Mouse (Mus musculus): ENCODE measurements around the gene S100a4. TPM values are rescaled to one million over a fixed set of nuclear protein-coding genes. Genes with fewer than 3 reads are reported as not detected.

The S100a4 gene
- polyA plus RNA-seq, 1 experiment from 2014 or later: 1.4 TPM

DNA sequence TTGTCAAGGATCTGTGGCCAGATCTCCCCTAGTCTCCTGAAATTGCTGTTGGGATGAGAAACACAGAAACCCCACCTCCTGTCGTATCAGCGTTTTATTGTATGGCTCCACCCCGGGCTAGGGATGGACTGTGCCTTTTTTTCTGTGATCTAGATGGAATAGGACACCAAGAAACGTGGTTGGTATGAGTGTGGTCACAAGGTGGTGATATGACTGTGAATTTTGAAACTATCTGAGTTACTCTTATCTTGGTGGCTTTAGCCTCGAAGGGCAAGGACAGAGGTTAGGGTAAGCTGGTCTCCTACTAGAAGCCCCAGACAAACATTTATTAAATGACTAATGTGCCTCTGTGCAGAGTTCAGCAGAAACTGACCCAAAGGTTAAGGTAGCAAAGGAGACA, 8.0 kb upstream of the S100a4 start:
- Histone ChIP-seq H3K27ac (ENCODE audit: low read depth, low read length) (no peak overlapping the region), H3K36me3 (ENCODE audit: control insufficient read depth, insufficient read depth, low read length) (no peaks in the 10 kb centered on the region), H3K4me2 (replicated peaks; ENCODE audit: low read depth, low read length) (no peak overlapping the region), H3K4me1 (replicated peaks; ENCODE audit: control insufficient read depth, insufficient read depth, low read length) (no peaks in the 10 kb centered on the region), H3K4me3 (ENCODE audit: low read depth, low read length) (no peak overlapping the region), H3K27me3 (ENCODE audit: control insufficient read depth, insufficient read depth, low read length) (no peaks in the 10 kb centered on the region), H3K9ac (ENCODE audit: low read depth, low read length) (no peak overlapping the region), H3K9me3 (ENCODE audit: control insufficient read depth, low read length) (no peaks in the 10 kb centered on the region; the same call in 1 of the 2 replicates)
- DNase-seq (ENCODE audit: low spot score): no peak
- no peak for ATAC-seq (ENCODE audit: low FRiP score)
- 76% methylated on average over 5 of the region's 5 CpGs for WGBS

DNA sequence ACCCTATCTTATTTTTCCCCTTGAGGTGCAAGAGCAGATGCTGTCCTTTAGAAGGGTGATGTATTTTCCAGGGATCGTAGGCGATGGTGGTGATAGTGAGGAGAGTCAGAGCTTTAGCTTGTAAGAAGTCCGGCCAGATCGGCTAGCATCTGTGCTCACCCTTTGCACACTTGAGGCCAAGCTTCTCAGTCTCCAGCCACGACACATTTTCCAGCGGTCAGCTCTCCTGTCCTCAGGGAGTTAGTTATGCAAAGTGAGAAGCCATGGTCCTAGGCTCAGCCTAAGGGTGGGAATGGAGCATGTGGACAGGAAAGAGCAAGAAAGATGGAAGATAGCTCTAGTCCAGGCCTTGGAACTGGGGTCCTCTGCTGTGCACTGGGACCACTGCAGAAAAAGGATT, 6.8 kb upstream of the S100a4 start:
- no peak overlapping the region for H3K27ac ChIP-seq (ENCODE audit: low read depth, low read length)
- no peak overlapping the region for H3K9ac ChIP-seq (ENCODE audit: low read depth, low read length)
- H3K4me2 ChIP-seq (replicated peaks; ENCODE audit: low read depth, low read length): no peak overlapping the region
- no peak overlapping the region for H3K4me3 ChIP-seq (ENCODE audit: low read depth, low read length)
- DNase-seq (ENCODE audit: low spot score): no peak
- WGBS: 83% methylated on average over 6 of the region's 6 CpGs
- no peaks in the 10 kb centered on the region; the same call in 1 of the 2 replicates for H3K9me3 ChIP-seq (ENCODE audit: control insufficient read depth, low read length)
- no peaks in the 10 kb centered on the region for H3K27me3 ChIP-seq (ENCODE audit: control insufficient read depth, insufficient read depth, low read length)
- ATAC-seq (ENCODE audit: low FRiP score): no peak
- H3K4me1 ChIP-seq (replicated peaks; ENCODE audit: control insufficient read depth, insufficient read depth, low read length): no peaks in the 10 kb centered on the region
- H3K36me3 ChIP-seq (ENCODE audit: control insufficient read depth, insufficient read depth, low read length): no peaks in the 10 kb centered on the region

DNA sequence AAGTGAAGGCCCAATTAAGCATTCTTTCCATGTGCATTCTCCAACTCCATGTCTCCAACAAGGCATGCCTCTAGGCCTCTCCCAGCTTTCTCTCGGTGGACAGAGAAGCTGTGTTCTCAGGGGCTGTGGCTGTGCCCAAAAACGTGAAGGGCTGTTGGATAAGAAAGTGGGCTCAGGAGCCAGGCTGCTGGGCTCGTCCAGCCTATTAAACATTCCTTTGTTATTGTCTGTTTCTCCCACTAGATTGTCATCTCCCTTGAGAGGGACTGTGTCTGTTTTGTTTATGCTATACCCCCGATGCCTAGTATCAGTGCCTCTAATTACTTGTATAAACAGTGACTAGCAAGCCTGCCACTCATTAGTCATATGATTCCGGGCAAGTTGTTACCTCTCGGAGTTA, 5.8 kb upstream of the S100a4 start:
- Histone ChIP-seq H3K36me3 (ENCODE audit: control insufficient read depth, insufficient read depth, low read length) (no peaks in the 10 kb centered on the region), H3K4me2 (replicated peaks; ENCODE audit: low read depth, low read length) (no peak overlapping the region), H3K27ac (ENCODE audit: low read depth, low read length) (no peak overlapping the region), H3K4me3 (ENCODE audit: low read depth, low read length) (no peak overlapping the region), H3K4me1 (replicated peaks; ENCODE audit: control insufficient read depth, insufficient read depth, low read length) (no peaks in the 10 kb centered on the region), H3K9ac (ENCODE audit: low read depth, low read length) (no peak overlapping the region), H3K27me3 (ENCODE audit: control insufficient read depth, insufficient read depth, low read length) (no peaks in the 10 kb centered on the region), H3K9me3 (ENCODE audit: control insufficient read depth, low read length) (no peaks in the 10 kb centered on the region; the same call in 1 of the 2 replicates)
- ATAC-seq (ENCODE audit: low FRiP score) (no peak), DNase-seq (ENCODE audit: low spot score) (no peak)
- 62% methylated on average over 6 of the region's 6 CpGs for WGBS

- H3K36me3 ChIP-seq (ENCODE audit: control insufficient read depth, insufficient read depth, low read length): no peaks in the 10 kb centered on the region
- 88% methylated on average over 4 of the region's 4 CpGs for WGBS
- ATAC-seq (ENCODE audit: low FRiP score): no peak
Measured at GRCm38 (mm10) chr3:90598212-90598611, 5.4 kb upstream of the S100a4 start.

DNA sequence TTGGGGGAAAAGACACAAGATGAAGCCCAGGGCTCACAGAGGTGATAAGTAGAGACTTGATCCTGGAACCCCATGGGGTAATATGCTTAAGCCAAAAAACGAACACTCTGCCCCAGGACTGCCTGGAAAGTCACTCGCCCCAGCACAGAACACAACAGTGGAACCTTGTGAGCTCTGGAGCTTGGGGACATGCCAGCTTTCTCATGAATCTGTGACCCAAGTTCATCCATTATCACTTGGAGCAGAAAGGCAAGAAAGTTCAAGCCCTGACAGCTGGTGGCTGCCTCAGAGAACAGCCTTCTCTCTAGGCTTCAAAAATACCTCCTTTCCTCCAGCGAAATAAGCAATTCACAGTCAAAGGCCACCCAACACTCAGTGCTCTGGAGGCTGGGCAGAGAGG, 4.2 kb upstream of the S100a4 start:
- DNase-seq (ENCODE audit: low spot score) (no peak), ATAC-seq (ENCODE audit: low FRiP score) (no peak)
- Histone ChIP-seq H3K27ac (ENCODE audit: low read depth, low read length) (no peak overlapping the region), H3K9me3 (ENCODE audit: control insufficient read depth, low read length) (no peaks in the 10 kb centered on the region), H3K27me3 (ENCODE audit: control insufficient read depth, insufficient read depth, low read length) (no peaks in the 10 kb centered on the region), H3K36me3 (ENCODE audit: control insufficient read depth, insufficient read depth, low read length) (no peaks in the 10 kb centered on the region), H3K4me1 (replicated peaks; ENCODE audit: control insufficient read depth, insufficient read depth, low read length) (no peaks in the 10 kb centered on the region), H3K9ac (ENCODE audit: low read depth, low read length) (no peak overlapping the region), H3K4me3 (ENCODE audit: low read depth, low read length) (no peak overlapping the region), H3K4me2 (replicated peaks; ENCODE audit: low read depth, low read length) (no peak overlapping the region)
- WGBS: 87% methylated on average over 3 of the region's 3 CpGs

More at GRCm38 (mm10) chr3:90598212-90598611, 5.4 kb upstream of the S100a4 start:
- Histone ChIP-seq H3K4me2 (replicated peaks; ENCODE audit: low read depth, low read length) (no peak overlapping the region), H3K9ac (ENCODE audit: low read depth, low read length) (no peak overlapping the region), H3K27me3 (ENCODE audit: control insufficient read depth, insufficient read depth, low read length) (no peaks in the 10 kb centered on the region), H3K4me1 (replicated peaks; ENCODE audit: control insufficient read depth, insufficient read depth, low read length) (no peaks in the 10 kb centered on the region), H3K4me3 (ENCODE audit: low read depth, low read length) (no peak overlapping the region), H3K9me3 (ENCODE audit: control insufficient read depth, low read length) (no peaks in the 10 kb centered on the region), H3K27ac (ENCODE audit: low read depth, low read length) (no peak overlapping the region)
- DNase-seq (ENCODE audit: low spot score): no peak

- Histone ChIP-seq H3K9ac (ENCODE audit: low read depth, low read length) (no peak overlapping the region), H3K4me3 (ENCODE audit: low read depth, low read length) (no peak overlapping the region), H3K27me3 (ENCODE audit: control insufficient read depth, insufficient read depth, low read length) (no peaks in the 10 kb centered on the region), H3K4me1 (replicated peaks; ENCODE audit: control insufficient read depth, insufficient read depth, low read length) (no peaks in the 10 kb centered on the region), H3K36me3 (ENCODE audit: control insufficient read depth, insufficient read depth, low read length) (no peaks in the 10 kb centered on the region), H3K9me3 (ENCODE audit: control insufficient read depth, low read length) (no peaks in the 10 kb centered on the region), H3K4me2 (replicated peaks; ENCODE audit: low read depth, low read length) (no peak overlapping the region), H3K27ac (ENCODE audit: low read depth, low read length) (no peak overlapping the region)
- no peak for DNase-seq (ENCODE audit: low spot score)
- 83% methylated on average over 6 of the region's 6 CpGs for WGBS
- no peak for ATAC-seq (ENCODE audit: low FRiP score)
Measured at GRCm38 (mm10) chr3:90600036-90600435, 3.5 kb upstream of the S100a4 start.

DNA sequence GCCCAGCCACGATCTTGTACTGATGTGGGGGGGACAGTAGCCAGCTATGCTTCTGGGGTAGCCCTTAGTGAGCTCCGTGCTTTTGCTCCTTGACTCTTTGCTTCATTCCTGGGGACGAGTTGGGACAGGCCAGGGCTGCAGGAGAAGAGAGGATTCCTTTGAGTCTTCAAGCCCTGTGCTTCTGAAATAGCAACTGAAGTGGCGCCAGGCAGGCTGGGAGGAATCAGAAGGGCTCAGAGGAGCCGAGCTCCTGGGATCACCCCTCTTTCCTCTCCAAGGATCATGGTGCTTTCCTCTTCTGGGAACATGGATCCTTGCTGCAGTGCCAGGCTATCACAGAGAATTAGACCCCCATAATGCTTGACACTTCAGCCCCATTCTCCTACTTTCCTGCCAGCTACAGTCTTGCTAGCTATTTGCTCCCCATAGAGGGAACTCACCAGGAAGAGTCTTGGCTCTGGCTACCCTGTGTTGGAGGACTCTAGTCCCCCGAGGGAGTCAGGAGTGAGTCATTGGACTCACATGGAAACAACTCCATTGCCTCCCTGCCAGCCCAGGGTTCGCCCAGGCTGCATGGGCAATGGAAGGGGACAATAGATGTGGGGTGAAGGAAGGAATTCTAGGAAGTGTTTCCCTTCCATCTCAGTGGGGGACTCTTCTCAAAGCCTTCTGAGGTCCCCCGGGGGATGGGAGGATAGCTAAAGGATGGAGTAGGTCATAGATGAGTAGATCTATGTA, 2.9 kb upstream of the S100a4 start:
- no peak overlapping the region for H3K4me3 ChIP-seq (ENCODE audit: low read depth, low read length)
- DNase-seq (ENCODE audit: low spot score) (no peak), ATAC-seq (ENCODE audit: low FRiP score) (no peak)
- H3K27me3 ChIP-seq (ENCODE audit: control insufficient read depth, insufficient read depth, low read length): no peaks in the 10 kb centered on the region
- no peaks in the 10 kb centered on the region for H3K4me1 ChIP-seq (replicated peaks; ENCODE audit: control insufficient read depth, insufficient read depth, low read length)
- H3K27ac ChIP-seq (ENCODE audit: low read depth, low read length): no peak overlapping the region
- H3K36me3 ChIP-seq (ENCODE audit: control insufficient read depth, insufficient read depth, low read length): no peaks in the 10 kb centered on the region
- no peaks in the 10 kb centered on the region for H3K9me3 ChIP-seq (ENCODE audit: control insufficient read depth, low read length)
- no peak overlapping the region for H3K9ac ChIP-seq (ENCODE audit: low read depth, low read length)
- H3K4me2 ChIP-seq (replicated peaks; ENCODE audit: low read depth, low read length): no peak overlapping the region
- 79% methylated on average over 8 of the region's 8 CpGs for WGBS

DNA sequence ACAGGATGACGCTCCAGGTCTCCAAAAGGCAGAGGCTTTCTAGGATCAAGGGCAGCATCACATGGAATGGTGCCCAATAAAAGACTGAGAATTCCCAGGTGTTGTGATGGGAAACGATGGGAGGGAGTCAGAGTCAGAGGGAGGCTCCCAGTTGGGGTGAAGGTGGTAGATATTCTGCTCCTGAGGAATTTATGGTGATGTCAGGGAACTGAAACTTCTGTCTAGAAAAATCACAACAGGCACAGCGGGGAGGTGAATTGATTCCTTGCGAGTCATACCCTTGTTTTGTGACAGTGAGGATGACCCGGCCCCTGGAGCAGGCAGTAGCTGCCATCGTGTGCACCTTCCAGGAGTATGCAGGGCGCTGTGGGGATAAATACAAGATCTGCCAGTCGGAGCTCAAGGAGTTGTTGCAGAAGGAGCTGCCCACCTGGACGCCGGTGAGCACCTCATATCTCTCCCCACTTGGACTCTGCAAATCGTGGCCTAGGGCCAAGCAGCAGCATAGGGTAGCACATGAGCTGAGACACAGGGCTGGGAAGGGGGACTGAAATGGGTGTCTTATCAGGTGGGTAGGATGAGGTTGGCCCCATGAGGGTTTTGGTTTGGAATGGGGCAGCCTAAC, 2.0 kb upstream of the S100a4 start, which contains the start of gene Gm42674:
TSS of gene Gm42674 (plus strand) at position 419 of the 625 bp plus-strand sequence.
- no peaks in the 10 kb centered on the region for H3K4me1 ChIP-seq (replicated peaks; ENCODE audit: control insufficient read depth, insufficient read depth, low read length)
- H3K9ac ChIP-seq (ENCODE audit: low read depth, low read length): no peak within 1 kb of the TSS
- H3K27ac ChIP-seq (ENCODE audit: low read depth, low read length): no peak within 1 kb of the TSS
- no peak for ATAC-seq (ENCODE audit: low FRiP score)
- WGBS: 85% methylated on average over 11 of the region's 11 CpGs
- H3K36me3 ChIP-seq (ENCODE audit: control insufficient read depth, insufficient read depth, low read length): no peaks in the 10 kb centered on the region
- no peaks in the 10 kb centered on the region for H3K9me3 ChIP-seq (ENCODE audit: control insufficient read depth, low read length)
- no peak for DNase-seq (ENCODE audit: low spot score)
- no peak within 1 kb of the TSS for H3K4me3 ChIP-seq (ENCODE audit: low read depth, low read length)
- H3K27me3 ChIP-seq (ENCODE audit: control insufficient read depth, insufficient read depth, low read length): no peaks in the 10 kb centered on the region
- no peak within 1 kb of the TSS for H3K4me2 ChIP-seq (replicated peaks; ENCODE audit: low read depth, low read length)

DNA sequence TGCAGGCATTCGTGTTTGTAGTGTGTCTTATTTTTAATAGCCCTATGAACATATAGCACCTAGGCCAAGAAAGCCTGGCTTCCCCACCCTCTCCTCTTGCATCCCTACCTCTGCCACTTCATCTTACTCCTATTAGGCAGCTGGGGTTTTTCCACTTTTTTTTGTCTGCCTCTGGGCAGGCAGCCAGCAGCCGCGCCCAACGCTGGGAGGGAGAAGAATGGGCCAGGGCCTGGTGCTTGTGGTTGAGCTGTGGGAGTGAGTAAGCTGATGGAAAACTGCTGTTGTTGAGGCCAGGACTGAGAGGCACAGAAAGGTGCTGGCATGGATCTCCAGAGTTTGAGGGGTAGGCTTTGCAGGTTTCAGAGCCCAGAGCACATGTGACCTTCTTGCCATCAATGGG, 845 bp downstream of the S100a4 start:
- WGBS: 82% methylated on average over 4 of the region's 4 CpGs
- Histone ChIP-seq H3K4me2 (replicated peaks; ENCODE audit: low read depth, low read length) (no peak overlapping the region), H3K4me3 (ENCODE audit: low read depth, low read length) (no peak overlapping the region), H3K27me3 (ENCODE audit: control insufficient read depth, insufficient read depth, low read length) (no peaks in the 10 kb centered on the region), H3K36me3 (ENCODE audit: control insufficient read depth, insufficient read depth, low read length) (no peaks in the 10 kb centered on the region), H3K9ac (ENCODE audit: low read depth, low read length) (no peak overlapping the region), H3K27ac (ENCODE audit: low read depth, low read length) (no peak overlapping the region), H3K9me3 (ENCODE audit: control insufficient read depth, low read length) (no peaks in the 10 kb centered on the region), H3K4me1 (replicated peaks; ENCODE audit: control insufficient read depth, insufficient read depth, low read length) (no peaks in the 10 kb centered on the region)
- ATAC-seq (ENCODE audit: low FRiP score): no peak
- no peak for DNase-seq (ENCODE audit: low spot score)
